Mouse (Mus musculus): ENCODE measurements around the gene Abtb1.

The Abtb1 gene

DNA sequence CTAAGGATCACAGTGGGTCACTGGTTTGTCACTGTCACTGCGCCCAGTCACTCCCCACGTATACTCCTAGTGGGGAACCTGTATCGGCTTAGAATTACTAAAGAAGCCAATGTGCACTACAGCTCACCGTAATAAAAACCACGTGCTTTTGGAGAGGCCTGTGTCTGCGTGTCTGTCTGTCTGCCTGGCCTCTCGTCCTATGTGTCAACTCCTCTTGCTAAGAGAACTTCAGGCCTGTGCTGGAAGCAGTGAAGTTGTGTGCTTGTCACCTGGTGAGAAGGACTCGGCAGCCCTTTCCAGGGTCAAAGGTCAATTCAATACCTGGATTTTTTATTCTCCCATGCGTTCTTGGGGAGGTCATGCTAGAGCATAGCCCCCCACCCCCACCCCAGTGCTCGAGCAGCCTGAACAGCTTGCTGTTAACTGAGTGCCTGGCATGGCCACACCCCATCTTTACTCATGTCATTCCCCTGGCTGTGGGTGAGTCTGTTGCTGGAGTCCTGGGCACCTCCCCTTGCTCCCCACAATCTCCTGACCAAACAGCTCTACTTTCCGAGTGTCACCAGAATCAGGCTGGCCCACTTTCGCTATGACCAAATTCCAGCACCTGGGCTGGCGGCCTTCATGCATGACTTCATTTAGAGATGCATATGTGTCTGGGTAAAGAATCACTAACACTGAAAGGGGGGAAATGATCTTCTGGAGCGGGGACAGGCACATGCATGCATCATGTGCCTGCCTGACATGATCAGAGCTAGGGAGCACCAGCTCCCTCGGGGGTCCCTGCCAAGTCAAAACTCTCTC is 13.4 kb downstream of the Abtb1 start:
- DNase-seq = no peak

- DNase-seq = no peak
Measured at GRCm38 (mm10) chr6:88827395-88828205, 14.2 kb downstream of the Abtb1 start.

- DNase-seq = no peak
Measured at GRCm38 (mm10) chr6:88826965-88827364, 14.8 kb downstream of the Abtb1 start.

DNA sequence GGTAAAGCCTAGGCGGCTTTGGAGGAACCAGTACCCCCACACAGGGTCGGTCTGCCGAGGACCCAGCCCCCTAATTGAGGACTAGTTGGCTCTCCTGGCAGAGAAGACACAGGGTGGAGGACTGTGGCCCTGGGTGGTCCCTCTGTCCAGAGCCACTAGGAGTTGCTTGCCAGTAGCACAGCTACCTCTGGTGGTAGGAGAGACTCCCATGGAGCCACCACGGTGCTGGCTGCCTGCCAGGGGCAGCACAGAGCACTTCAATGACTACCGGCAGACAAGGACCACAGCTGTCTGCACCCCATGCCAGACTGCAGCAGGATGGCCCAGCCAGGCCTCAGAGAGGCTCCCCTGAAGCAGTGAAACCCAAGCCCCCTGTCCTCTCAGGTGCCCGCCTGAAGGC is 15.2 kb downstream of the Abtb1 start:
- DNase-seq = peak; percentile 59 to 73

DNA sequence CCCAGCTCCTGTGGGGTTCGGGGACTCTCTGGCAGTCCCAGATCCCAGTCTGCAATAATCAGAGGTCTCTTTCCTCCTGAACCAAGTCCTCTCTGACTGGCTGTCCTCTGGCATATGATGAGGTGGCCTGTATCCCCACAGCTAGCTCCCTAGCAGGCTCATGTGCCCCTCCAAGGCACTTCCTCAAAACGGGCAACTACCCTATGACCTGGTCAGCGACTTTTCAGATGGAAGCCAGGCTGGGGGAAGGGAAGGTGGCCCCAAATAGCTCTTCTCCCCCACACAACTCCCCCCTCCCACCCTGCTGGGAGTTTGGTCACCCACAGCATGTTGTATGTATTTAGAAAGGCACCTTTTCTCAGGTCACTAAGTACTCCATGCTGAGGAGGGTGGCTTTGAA is 15.7 kb downstream of the Abtb1 start:
- DNase-seq = no peak

- DNase-seq = no peak
Measured at GRCm38 (mm10) chr6:88824183-88824582, 17.6 kb downstream of the Abtb1 start.

GRCm38 (mm10) chr6:88821901-88822300 is 19.9 kb downstream of the Abtb1 start:
- DNase-seq = peak in 1 of 2 experiments; percentile 50

- no peak for DNase-seq
Measured at GRCm38 (mm10) chr6:88821294-88821693, 20.5 kb downstream of the Abtb1 start.

- peak in 1 of 2 experiments; percentile 39 for DNase-seq
Measured at GRCm38 (mm10) chr6:88820853-88821252, 20.9 kb downstream of the Abtb1 start.

DNA sequence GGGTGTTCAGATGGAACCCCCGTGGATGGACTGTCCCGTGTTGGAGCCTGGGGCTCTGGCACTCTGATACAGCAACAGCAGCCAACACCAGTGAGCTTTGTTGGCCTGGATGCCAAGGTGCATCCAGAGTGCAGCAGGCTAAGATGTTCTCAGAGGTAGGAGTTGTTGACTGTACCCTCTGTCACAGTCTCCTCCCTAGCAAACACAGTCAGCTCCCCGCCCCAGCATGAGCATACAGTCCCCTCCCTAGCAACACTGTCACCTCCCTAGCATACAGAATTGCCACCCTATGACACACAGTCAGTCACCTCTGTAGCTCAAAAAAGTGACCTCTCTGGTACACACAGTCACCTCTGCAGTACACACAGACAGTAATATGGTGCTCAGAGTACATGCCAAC is 24.9 kb downstream of the Abtb1 start:
- DNase-seq = no peak

- DNase-seq = no peak
Measured at GRCm38 (mm10) chr6:88815489-88815888, 26.3 kb downstream of the Abtb1 start.

DNA sequence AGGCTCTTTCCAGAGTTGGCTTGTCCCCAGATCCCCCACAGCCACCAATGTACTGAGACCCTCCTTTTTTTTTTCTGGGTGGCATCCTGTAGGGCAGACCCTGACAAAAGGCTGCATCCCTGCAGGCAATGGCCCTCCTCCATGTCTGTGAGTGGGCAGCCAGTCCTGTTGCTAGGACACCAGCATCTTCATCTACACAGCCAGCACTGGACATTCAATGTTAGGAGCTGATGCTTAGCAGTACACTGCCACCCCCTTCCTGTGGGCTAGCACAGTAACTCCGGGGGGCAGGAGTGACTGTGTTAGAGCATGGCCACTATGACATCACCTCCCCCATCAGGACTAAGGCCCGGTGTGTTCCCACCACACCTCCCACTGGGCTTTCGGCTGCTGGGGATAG is 26.7 kb downstream of the Abtb1 start:
- no peak for DNase-seq

- no peak for DNase-seq
Measured at GRCm38 (mm10) chr6:88813832-88814231, 28.0 kb downstream of the Abtb1 start.

DNA sequence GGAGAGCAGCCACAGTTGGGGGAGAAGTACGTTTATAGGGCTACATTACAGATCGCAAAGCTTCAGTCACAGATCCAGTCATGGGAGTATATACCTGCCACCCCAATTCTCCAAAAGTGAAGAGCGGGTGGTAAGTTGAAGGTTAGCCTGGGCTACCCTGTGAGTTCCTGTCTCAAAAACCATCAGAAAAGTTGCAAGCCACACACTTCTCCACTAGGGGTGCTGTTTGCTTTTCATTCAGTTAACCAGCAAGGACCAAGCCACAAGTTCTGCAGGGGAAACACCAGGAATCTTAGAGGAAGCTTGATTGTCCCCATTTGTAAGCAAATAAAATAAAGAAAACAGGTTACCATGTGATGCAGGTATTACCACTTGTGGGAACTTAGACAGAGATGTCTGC is 28.9 kb downstream of the Abtb1 start:
- DNase-seq = peak in 1 of 2 experiments; percentile 58

GRCm38 (mm10) chr6:88811880-88812400 is 29.8 kb downstream of the Abtb1 start:
- DNase-seq = no peak

DNA sequence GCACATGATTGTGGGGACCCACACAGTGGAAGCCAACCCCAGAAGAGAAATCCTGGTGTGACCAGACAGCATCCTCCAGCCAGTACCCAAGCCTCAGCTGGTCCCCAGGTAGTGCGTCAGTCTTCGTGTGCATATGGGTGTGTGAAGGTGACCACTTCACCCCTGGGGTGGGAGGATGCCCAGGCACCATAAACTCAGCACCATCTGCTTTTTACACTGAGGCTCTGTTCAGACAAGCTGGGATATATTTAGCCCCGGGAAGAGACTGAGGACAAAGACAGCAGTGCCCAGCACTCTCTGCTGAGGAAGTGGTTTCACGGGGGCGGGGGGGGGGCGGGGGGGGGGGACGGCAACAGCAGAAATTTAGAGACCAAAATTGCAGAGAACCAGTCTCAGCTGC is 30.4 kb downstream of the Abtb1 start:
- DNase-seq = no peak

GRCm38 (mm10) chr6:88810291-88810690 is 31.5 kb downstream of the Abtb1 start:
- no peak for DNase-seq

DNA sequence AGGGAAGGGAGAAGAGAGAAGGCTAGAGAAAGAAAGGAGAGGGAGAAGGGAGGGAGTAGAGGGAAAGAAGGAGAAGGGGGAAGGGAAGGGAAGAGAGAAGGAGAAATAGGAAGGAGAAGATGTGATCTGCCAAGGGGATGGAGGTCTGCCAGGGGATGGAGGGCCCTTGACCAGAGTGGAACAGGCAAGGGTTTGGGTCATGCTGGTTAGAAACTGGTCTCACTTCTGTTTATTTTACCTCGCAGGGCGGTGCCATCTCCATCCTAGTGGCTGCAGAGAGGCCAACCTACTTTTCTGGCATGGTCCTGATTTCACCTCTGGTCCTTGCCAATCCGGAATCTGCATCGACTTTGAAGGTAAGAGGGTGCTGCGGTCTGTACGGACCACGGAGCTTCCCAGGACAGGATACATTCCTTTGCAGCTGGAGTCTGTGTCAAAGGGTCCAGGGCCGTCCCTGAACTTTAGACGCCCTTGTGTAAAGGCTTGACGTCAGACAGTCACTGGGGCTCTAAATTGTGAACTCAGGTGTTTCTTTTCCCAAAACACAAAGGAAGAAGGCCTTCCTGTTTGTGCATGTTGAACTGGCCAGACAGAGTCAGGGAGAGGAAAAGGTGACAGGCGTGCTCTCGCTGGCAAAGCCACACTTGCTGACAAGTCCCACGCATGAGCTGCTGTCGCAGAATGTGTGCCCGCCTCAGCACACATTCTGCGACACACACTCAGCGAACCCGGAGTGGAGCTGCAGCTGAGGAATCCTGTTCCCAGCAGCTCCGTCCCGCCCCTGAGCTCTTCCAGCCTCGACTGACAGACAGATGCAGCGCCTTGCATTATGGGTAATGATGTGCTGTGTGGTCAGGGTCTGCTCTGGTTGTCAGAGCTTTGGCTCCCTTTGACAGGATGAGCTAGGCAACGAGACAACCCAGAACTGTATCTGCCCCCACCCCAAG is 32.4 kb downstream of the Abtb1 start:
- no peak for DNase-seq

- DNase-seq = no peak
Measured at GRCm38 (mm10) chr6:88804966-88805577, 36.7 kb downstream of the Abtb1 start.

- no peak for DNase-seq
Measured at GRCm38 (mm10) chr6:88803957-88804695, 37.7 kb downstream of the Abtb1 start.

DNA sequence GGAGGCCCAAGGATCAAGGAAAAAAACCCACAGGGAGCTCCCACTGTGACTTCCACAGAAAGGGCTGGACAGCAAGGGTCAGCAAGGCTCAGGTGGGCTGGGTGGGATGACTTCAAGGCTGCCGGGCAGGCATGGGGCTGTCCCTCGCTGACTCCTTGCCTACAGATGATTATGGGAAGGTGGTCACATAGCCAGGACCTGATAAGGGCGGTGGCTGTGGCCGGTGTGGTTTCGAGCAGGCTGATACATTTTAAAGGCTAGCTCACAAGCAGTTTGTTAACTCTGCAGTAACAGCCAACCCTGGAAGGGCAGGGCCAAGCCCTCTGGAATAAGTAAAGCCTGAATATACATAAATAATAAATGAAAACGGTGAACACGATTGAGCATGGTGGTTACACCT is 38.7 kb downstream of the Abtb1 start:
- no peak for DNase-seq
